Mouse (Mus musculus) kidney, adult 2 months (tissue): Measurements from ENCODE around the gene Sfi1.
"Not testable (repeated sequence)": the region's sequence is repeated elsewhere in the genome, so short reads cannot be mapped to it uniquely, and the experiment has no call there.

Experiments used
- CTCF ChIP-seq: fragments of 200-500 bp; conservative IDR thresholded peaks from 2 replicates; pipeline ENCODE4 v1.5.1; 2011; ENCODE audit warnings: low read depth, mild to moderate bottlenecking, control low read depth, low read length, moderate library complexity, mixed read lengths; ENCODE audit not compliant: insufficient read depth, insufficient read length
- POLR2A ChIP-seq: fragments of 200-500 bp; IDR thresholded peaks from one replicate; pipeline ENCODE4 v1.6.1; 2011; ENCODE audit warnings: low read depth, low read length, control low read depth

DNA sequence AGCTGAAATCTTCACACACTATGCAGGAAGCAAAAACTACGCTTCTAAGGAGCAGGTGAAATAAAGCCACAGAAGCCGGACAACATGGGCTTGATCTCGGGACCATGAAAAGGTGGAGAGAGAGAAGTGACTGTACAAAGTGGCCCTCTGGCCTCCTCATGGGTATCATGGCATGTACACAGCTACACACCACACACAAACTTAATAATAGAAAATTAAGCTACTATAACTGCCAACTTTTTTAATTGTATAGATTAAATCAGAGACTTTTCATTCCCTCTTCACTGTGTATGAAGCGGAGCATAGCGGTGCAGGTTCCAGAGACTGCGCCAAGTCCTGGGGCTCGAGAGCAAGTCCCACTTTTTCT, 13.6 kb downstream of the Sfi1 start:
- not testable (repeated sequence) for TF ChIP-seq CTCF, POLR2A
